ENCODE assay signal across 8 mouse cellular contexts in the genomic region with DNA sequence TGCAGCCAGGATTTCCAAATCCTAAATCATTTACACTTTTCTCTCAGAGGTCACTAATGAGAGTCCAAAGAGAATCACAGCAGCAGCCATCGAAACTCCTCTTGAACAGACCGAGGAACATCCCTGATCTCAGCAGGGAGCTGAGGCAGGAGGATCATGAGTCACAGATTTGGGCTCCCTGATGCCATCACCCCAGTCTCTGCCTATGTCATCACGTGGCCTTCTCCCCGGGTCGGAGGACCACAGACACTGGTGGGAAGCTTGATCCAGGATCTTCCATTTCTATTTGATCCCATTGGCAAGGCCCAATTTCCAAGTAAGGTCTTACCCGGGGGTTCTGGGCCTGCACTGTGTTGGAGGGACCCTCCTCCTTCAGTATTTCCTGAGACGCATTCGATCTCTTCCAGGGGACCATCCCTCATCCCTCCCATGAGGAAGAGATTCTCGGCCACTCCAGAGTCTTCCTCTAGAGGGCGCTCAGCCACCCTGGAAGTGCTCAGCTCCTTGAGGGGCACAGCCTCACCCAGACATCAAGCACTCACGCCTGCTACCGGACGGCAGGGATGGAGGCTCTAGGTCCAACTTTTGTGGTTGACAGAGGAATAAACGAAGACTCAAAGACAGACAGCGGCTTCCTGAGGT. TPM values are rescaled to one million over a fixed set of nuclear protein-coding genes. Genes with fewer than 3 reads are reported as not detected.
DNase-seq lines count a peak whose midpoint lies in the region; ATAC-seq lines count a peak whose summit lies in the region.

No protein-coding gene starts in this region.

- H3K27ac ChIP-seq in hindbrain, embryonic 13.5 days: no peak overlapping the region

- DNase-seq in R1 (ENCODE audit: low read depth, low spot score): peak; percentile 90
- peak; percentile 83 for DNase-seq in cerebellum, adult 9-10 months
- peak; percentile 76 to 84 for DNase-seq in layer of hippocampus, postnatal 10 days (ENCODE audit: low spot score in 2 of 2)
- peak; percentile 71 to 74 for DNase-seq in right cerebral cortex, adult 2 months (ENCODE audit: low spot score in 2 of 2)
- peak; percentile 78 for DNase-seq in urinary bladder, postnatal 14 days (ENCODE audit: low spot score)

- no peak overlapping the region for H3K4me3 ChIP-seq in hindbrain, embryonic 13.5 days

- no peaks in the 10 kb centered on the region for H3K36me3 ChIP-seq in hindbrain, embryonic 13.5 days

- ATAC-seq in frontal cortex, adult (ENCODE audit: low TSS enrichment): peak; percentile 85
- ATAC-seq in hindbrain, embryonic 13.5 days (ENCODE audit: low FRiP score): peak; percentile 58
- ATAC-seq in megakaryocyte, adult 5-6 weeks (ENCODE audit: poor library complexity, severe bottlenecking): peak; percentile 77

- H3K27me3 ChIP-seq in hindbrain, embryonic 13.5 days: no peaks in the 10 kb centered on the region

- no peak overlapping the region for H3K4me2 ChIP-seq in hindbrain, embryonic 13.5 days

- H3K9me3 ChIP-seq in hindbrain, embryonic 13.5 days: no peaks in the 10 kb centered on the region

- no peaks in the 10 kb centered on the region; the same call in 1 of the 2 replicates for H3K4me1 ChIP-seq in hindbrain, embryonic 13.5 days (replicated peaks)

- H3K9ac ChIP-seq in hindbrain, embryonic 13.5 days: no peak overlapping the region

- 27% methylated on average over 15 of the region's 15 CpGs for WGBS in hindbrain, embryonic 13.5 days

RNA-seq across cellular contexts. Expression of a gene that starts 24.8 kb away (rescaled TPM):
- 145 TPM in 2 replicates for polyA plus RNA-seq in hindbrain, embryonic 13.5 days (2015; fragmentation: Nextera tagmentation; extraction: Ambion mirVana)
- 100 to 1,000 TPM; 214 to 235 TPM for total RNA-seq in layer of hippocampus, postnatal 10 days (2021)
- 1.1 and 1.7 TPM in 2 replicates for total RNA-seq in megakaryocyte, adult 5-6 weeks (2015)
- total RNA-seq in megakaryocyte, adult 5-6 weeks (2017): 0.98 and 1.5 TPM in 2 replicates

RNA-seq across cellular contexts. Expression of a gene that starts 30.0 kb away (rescaled TPM):
- 36.4 and 40.6 TPM in 2 replicates for polyA plus RNA-seq in hindbrain, embryonic 13.5 days (2015; fragmentation: Nextera tagmentation; extraction: Ambion mirVana)
- total RNA-seq in layer of hippocampus, postnatal 10 days (2021): 10 to 100 TPM; 12.4 to 13.2 TPM
- total RNA-seq in megakaryocyte, adult 5-6 weeks (2015): 102 and 108 TPM in 2 replicates
- 88.0 and 90.7 TPM in 2 replicates for total RNA-seq in megakaryocyte, adult 5-6 weeks (2017)

Comparison
In these comparisons a context has a peak if more than half of its experiments do, and no peak if none do; other contexts are left out.
1. RNA of a gene that starts 24.8 kb away (total RNA-seq): 214 to 235 TPM in layer of hippocampus, postnatal 10 days; 0.98 to 1.7 TPM in megakaryocyte, adult 5-6 weeks; every median in the first group is over 10 times any median in the second.
2. RNA of a gene that starts 30.0 kb away (total RNA-seq): 88.0 to 108 TPM in megakaryocyte, adult 5-6 weeks; 12.4 to 13.2 TPM in layer of hippocampus, postnatal 10 days; every median in the first group is over 4 times any median in the second.
3. Peak in every context shown above with its lines, with median percentiles within 50 percentile points of each other: DNase-seq and ATAC-seq.